Mouse (Mus musculus) neural tube, embryonic 14.5 days (tissue): Measurements from ENCODE around the gene Wnt2b. TPM values are rescaled to one million over a fixed set of nuclear protein-coding genes. Genes with fewer than 3 reads are reported as not detected.

Experiments used
- ATAC-seq: fragments of 200-750 bp; cut with Nextera tagmentation; 2 replicates; pipeline ENCODE4 v1.8.0; 2017; ENCODE audit warnings: low read depth, mild to moderate bottlenecking, moderate TSS enrichment, moderate library complexity
- H3K27ac ChIP-seq: fragments of 300-500 bp; sonication (generic); 2 replicates; pipeline ENCODE4 v1.5.1; 2014; ENCODE audit warnings: low read depth, mild to moderate bottlenecking, control low read depth, low read length, moderate library complexity, mixed read lengths
- H3K27me3 ChIP-seq: fragments of 300-500 bp; sonication (generic); 2 replicates; pipeline ENCODE4 v1.6.1; 2014; ENCODE audit warnings: low read length; ENCODE audit not compliant: control insufficient read depth, insufficient read depth
- H3K36me3 ChIP-seq: fragments of 300-500 bp; sonication (generic); 2 replicates; pipeline ENCODE4 v1.6.1; 2014; ENCODE audit warnings: low read length, mixed read lengths; ENCODE audit not compliant: control insufficient read depth, insufficient read depth
- H3K4me1 ChIP-seq: fragments of 300-500 bp; sonication (generic); 2 replicates; pipeline ENCODE4 v1.6.1; 2014; ENCODE audit warnings: low read length; ENCODE audit not compliant: control insufficient read depth, insufficient read depth
- H3K4me2 ChIP-seq: fragments of 300-500 bp; sonication (generic); 2 replicates; pipeline ENCODE4 v1.6.1; 2014; ENCODE audit warnings: mild to moderate bottlenecking, low read depth, low read length, control low read depth
- H3K4me3 ChIP-seq: fragments of 300-500 bp; sonication (generic); 2 replicates; pipeline ENCODE4 v1.5.1; 2014; ENCODE audit warnings: low read depth, low read length, control low read depth, mixed read lengths
- H3K9ac ChIP-seq: fragments of 300-500 bp; sonication (generic); replicated peaks from 2 replicates; pipeline ENCODE4 v1.6.1; 2014; ENCODE audit warnings: low read depth, mild to moderate bottlenecking, control low read depth, low read length, mixed read lengths
- H3K9me3 ChIP-seq: fragments of 300-500 bp; sonication (generic); 2 replicates; pipeline ENCODE4 v1.6.1; 2016; ENCODE audit warnings: low read length; ENCODE audit not compliant: control insufficient read depth
- WGBS: fragments of 180-500 bp; shearing (Covaris S2); extraction: QIAGEN DNeasy Blood & Tissue Kit; methylation state at CpG from one replicate; pipeline ENCODE4 v1.1.7; 2014; 5-methylcytosine and 5-hydroxymethylcytosine counted together
- polyA plus RNA-seq: library from polyadenylated mRNA; unstranded; fragments of >200 nt; fragmentation: Nextera tagmentation; extraction: Ambion mirVana; gene quantifications from 2 replicates; pipeline ENCODE4 v1.2.1, GENCODE M21; 2014

Gene Wnt2b
- polyA plus RNA-seq, 1 experiment from 2014 or later = 0.91 TPM

GRCm38 (mm10) chr3:105000561-105000960 is 38.8 kb upstream of the Wnt2b start:
- no peaks in the 10 kb centered on the region for H3K4me1 ChIP-seq
- no peaks in the 10 kb centered on the region for H3K9me3 ChIP-seq
- no peak overlapping the region for H3K4me3 ChIP-seq
- H3K27me3 ChIP-seq = no peaks in the 10 kb centered on the region
- H3K36me3 ChIP-seq = peaks cover 28% of the 10 kb centered on the region
- no peak for ATAC-seq
- no peak overlapping the region for H3K4me2 ChIP-seq
- WGBS = 90% methylated on average over 8 of the region's 8 CpGs
- no peak overlapping the region for H3K9ac ChIP-seq
- H3K27ac ChIP-seq = no peak overlapping the region

- no peak overlapping the region; the same call in 1 of the 2 replicates for H3K27ac ChIP-seq
- H3K4me2 ChIP-seq = no peak overlapping the region
- no peak overlapping the region for H3K9ac ChIP-seq
- no peak for ATAC-seq
- no peaks in the 10 kb centered on the region for H3K27me3 ChIP-seq
- no peaks in the 10 kb centered on the region for H3K36me3 ChIP-seq
- no peaks in the 10 kb centered on the region for H3K9me3 ChIP-seq
- H3K4me1 ChIP-seq = 0 out of 2 replicates have a peak, but pooled peaks cover 9% of the 10 kb centered on the region
- no peak overlapping the region for H3K4me3 ChIP-seq
- 47% methylated on average over 6 of the region's 6 CpGs for WGBS
Measured at GRCm38 (mm10) chr3:104997563-104997962, 35.8 kb upstream of the Wnt2b start.

GRCm38 (mm10) chr3:104995707-104996106 is 34.0 kb upstream of the Wnt2b start:
- no peak overlapping the region for H3K4me3 ChIP-seq
- no peak overlapping the region for H3K27ac ChIP-seq
- ATAC-seq = no peak
- H3K9ac ChIP-seq = no peak overlapping the region
- H3K9me3 ChIP-seq = no peaks in the 10 kb centered on the region
- H3K36me3 ChIP-seq = no peaks in the 10 kb centered on the region
- no peaks in the 10 kb centered on the region for H3K27me3 ChIP-seq
- H3K4me2 ChIP-seq = no peak overlapping the region
- 85% methylated on average over 7 of the region's 7 CpGs for WGBS
- H3K4me1 ChIP-seq = 0 out of 2 replicates have a peak, but pooled peaks cover 9% of the 10 kb centered on the region

GRCm38 (mm10) chr3:104994415-104994841 is 32.7 kb upstream of the Wnt2b start:
- no peaks in the 10 kb centered on the region for H3K27me3 ChIP-seq
- peak overlapping the region; percentile 66 for H3K27ac ChIP-seq
- no peaks in the 10 kb centered on the region for H3K9me3 ChIP-seq
- 0 out of 2 replicates have a peak, but pooled peaks cover 9% of the 10 kb centered on the region for H3K4me1 ChIP-seq
- H3K36me3 ChIP-seq = no peaks in the 10 kb centered on the region
- no peak overlapping the region for H3K9ac ChIP-seq
- peak overlapping the region; percentile 6; the same call in 1 of the 2 replicates for H3K4me2 ChIP-seq
- no peak overlapping the region for H3K4me3 ChIP-seq
- 39% methylated on average over 3 of the region's 3 CpGs for WGBS
- no peak; the same call in 1 of the 2 replicates for ATAC-seq

- WGBS = 27% methylated on average over 4 of the region's 4 CpGs
- Histone ChIP-seq H3K9ac (no peak overlapping the region), H3K4me2 (no peak overlapping the region)
Measured at GRCm38 (mm10) chr3:104993800-104994199, 32.1 kb upstream of the Wnt2b start.

GRCm38 (mm10) chr3:104992709-104993388 is 31.1 kb upstream of the Wnt2b start:
- peak; percentile 86 for ATAC-seq
- 12% methylated on average over 23 of the region's 23 CpGs for WGBS
- Histone ChIP-seq H3K4me3 (no peak overlapping the region), H3K9ac (no peak overlapping the region), H3K9me3 (no peaks in the 10 kb centered on the region), H3K36me3 (no peaks in the 10 kb centered on the region), H3K4me2 (peak overlapping the region; percentile 26; the same call in 1 of the 2 replicates), H3K27ac (peak overlapping the region; percentile 3; the same call in 1 of the 2 replicates), H3K4me1 (0 out of 2 replicates have a peak, but pooled peaks cover 9% of the 10 kb centered on the region), H3K27me3 (no peaks in the 10 kb centered on the region)

More at GRCm38 (mm10) chr3:104993800-104994199, 32.1 kb upstream of the Wnt2b start:
- H3K4me1 ChIP-seq = 0 out of 2 replicates have a peak, but pooled peaks cover 9% of the 10 kb centered on the region
- no peak overlapping the region for H3K4me3 ChIP-seq
- H3K9me3 ChIP-seq = no peaks in the 10 kb centered on the region
- no peaks in the 10 kb centered on the region for H3K36me3 ChIP-seq
- ATAC-seq = peak; percentile 78
- H3K27me3 ChIP-seq = no peaks in the 10 kb centered on the region
- peak overlapping the region; percentile 66 for H3K27ac ChIP-seq

- no peak overlapping the region for H3K9ac ChIP-seq
- no peak overlapping the region for H3K27ac ChIP-seq
- no peaks in the 10 kb centered on the region for H3K36me3 ChIP-seq
- no peak for ATAC-seq
- H3K4me3 ChIP-seq = no peak overlapping the region
- no peaks in the 10 kb centered on the region for H3K27me3 ChIP-seq
- no peak overlapping the region for H3K4me2 ChIP-seq
- 83% methylated on average over 5 of the region's 5 CpGs for WGBS
- no peaks in the 10 kb centered on the region for H3K9me3 ChIP-seq
- 0 out of 2 replicates have a peak, but pooled peaks cover 9% of the 10 kb centered on the region for H3K4me1 ChIP-seq
Measured at GRCm38 (mm10) chr3:104991703-104992102, 30.0 kb upstream of the Wnt2b start.

- no peak overlapping the region for H3K27ac ChIP-seq
- H3K9me3 ChIP-seq = no peaks in the 10 kb centered on the region
- H3K36me3 ChIP-seq = no peaks in the 10 kb centered on the region
- no peaks in the 10 kb centered on the region for H3K27me3 ChIP-seq
- WGBS = 75% methylated on average over 5 of the region's 5 CpGs
- no peak overlapping the region for H3K4me2 ChIP-seq
- H3K4me3 ChIP-seq = no peak overlapping the region
- H3K9ac ChIP-seq = no peak overlapping the region
- no peaks in the 10 kb centered on the region for H3K4me1 ChIP-seq
- ATAC-seq = no peak
Measured at GRCm38 (mm10) chr3:104987884-104988283, 26.2 kb upstream of the Wnt2b start.

GRCm38 (mm10) chr3:104979735-104980134 is 18.0 kb upstream of the Wnt2b start:
- WGBS = 49% methylated on average over 5 of the region's 5 CpGs
- no peak for ATAC-seq
- Histone ChIP-seq H3K4me2 (no peak overlapping the region), H3K4me3 (no peak overlapping the region), H3K27ac (no peak overlapping the region), H3K36me3 (no peaks in the 10 kb centered on the region), H3K27me3 (no peaks in the 10 kb centered on the region), H3K4me1 (no peaks in the 10 kb centered on the region), H3K9ac (no peak overlapping the region), H3K9me3 (no peaks in the 10 kb centered on the region)
